Comparison of ENCODE assay signal across 17 mouse cellular contexts in genomic region chr17:43651314-43652046, GRCm38 (mm10). TPM values are rescaled to one million over a fixed set of nuclear protein-coding genes. Genes with fewer than 3 reads are reported as not detected.
DNase-seq lines count a peak whose midpoint lies in the region; ATAC-seq and TF ChIP-seq lines count a peak whose summit lies in the region.
"Had no signal": no experiment of that assay in that cellular context is flagged by ENCODE, and none has a peak within 500 bp of the region (broad histone marks: within the 10 kb centered on the region; RNA-seq: fewer than 3 reads in every experiment).

No protein-coding gene starts in this region.

- no peak for TF ChIP-seq EP300 in stomach, postnatal 0 days (optimal IDR thresholded peaks at IDR 0.05)

- H3K4me1 ChIP-seq in thymus, adult 2 months (replicated peaks; ENCODE audit: control insufficient read depth, insufficient read depth, low read length) = no peaks in the 10 kb centered on the region
- no peaks in the 10 kb centered on the region for H3K4me1 ChIP-seq in stomach, postnatal 0 days (replicated peaks; ENCODE audit: control insufficient read depth, insufficient read depth)
- H3K4me1 ChIP-seq: kidney, embryonic 15.5 days; midbrain, embryonic 12.5 days had no signal

- DNase-seq in adrenal gland, adult 2 months = peak; percentile 3
- no peak for DNase-seq in adrenal gland, postnatal 10 days
- DNase-seq in thymus, postnatal 0 days (ENCODE audit: low spot score) = peak; percentile 15
- no peak for DNase-seq in thymus, adult 2 months
- peak; percentile 33 for DNase-seq in induced T-regulatory cell, adult 2 months (ENCODE audit: low read depth)
- DNase-seq in stomach, postnatal 0 days (ENCODE audit: low spot score) = no peak
- DNase-seq in right cerebral cortex, adult 18-20 months = no peak
- DNase-seq: cerebellum, adult 2 months; embryo, embryonic 11 days; layer of hippocampus, adult 9-11 months; lung, embryonic 14.5 days; retina, postnatal 1 day had no signal

- TF ChIP-seq CTCF in thymus, adult 2 months (IDR thresholded peaks at IDR 0.05; ENCODE audit: borderline replicate concordance, control insufficient read depth, extremely low read depth, insufficient read depth, low read length, poor library complexity) = no peak
- TF ChIP-seq CTCF in stomach, postnatal 0 days (IDR thresholded peaks at IDR 0.05; ENCODE audit: low read depth) = peak; percentile 28; the same call in 1 of the 2 replicates

- H3K9ac ChIP-seq in stomach, postnatal 0 days (ENCODE audit: low read length) = no peak overlapping the region
- H3K9ac ChIP-seq: kidney, embryonic 15.5 days; lung, embryonic 14.5 days; midbrain, embryonic 12.5 days had no signal

- H3K27ac ChIP-seq in thymus, adult 2 months (ENCODE audit: control insufficient read depth, insufficient read depth, low read length) = no peak overlapping the region
- no peak overlapping the region for H3K27ac ChIP-seq in stomach, postnatal 0 days (replicated peaks)
- H3K27ac ChIP-seq: kidney, embryonic 15.5 days; midbrain, embryonic 12.5 days had no signal

- WGBS in thymus, adult 2 months = 91% methylated on average over 14 of the region's 14 CpGs
- WGBS in stomach, postnatal 0 days = 73% methylated on average over 14 of the region's 14 CpGs

- H3K4me2 ChIP-seq in stomach, postnatal 0 days (replicated peaks; ENCODE audit: low read depth) = no peak overlapping the region
- H3K4me2 ChIP-seq: kidney, embryonic 15.5 days; lung, embryonic 14.5 days; midbrain, embryonic 12.5 days had no signal

- peak; percentile 61; the same call in 1 of the 2 replicates for ATAC-seq in stomach, postnatal 0 days (ENCODE audit: low FRiP score, low TSS enrichment)
- no peak for ATAC-seq in inflammation-experienced regulatory T-cells, adult 6 months

- H3K4me3 ChIP-seq in thymus, adult 2 months (ENCODE audit: control insufficient read depth, insufficient read depth, low read length) = no peak overlapping the region
- H3K4me3 ChIP-seq in stomach, postnatal 0 days (ENCODE audit: low read depth, low read length) = no peak overlapping the region
- H3K4me3 ChIP-seq: kidney, embryonic 15.5 days; midbrain, embryonic 12.5 days had no signal

- TF ChIP-seq POLR2A in thymus, adult 2 months (IDR thresholded peaks at IDR 0.05; ENCODE audit: control insufficient read depth, extremely low read depth, insufficient read depth, low read length, poor library complexity) = no peak

- H3K27me3 ChIP-seq in thymus, adult 2 months (ENCODE audit: control insufficient read depth, insufficient read depth, low read length) = no peaks in the 10 kb centered on the region
- no peaks in the 10 kb centered on the region for H3K27me3 ChIP-seq in stomach, postnatal 0 days (ENCODE audit: control insufficient read depth, insufficient read depth, low read length)
- H3K27me3 ChIP-seq: kidney, embryonic 15.5 days; midbrain, embryonic 12.5 days had no signal

- no peaks in the 10 kb centered on the region for H3K36me3 ChIP-seq in thymus, adult 2 months (ENCODE audit: control insufficient read depth, insufficient read depth, low read length)
- no peaks in the 10 kb centered on the region for H3K36me3 ChIP-seq in stomach, postnatal 0 days (ENCODE audit: control insufficient read depth, insufficient read depth, low read length)

- no peaks in the 10 kb centered on the region for H3K9me3 ChIP-seq in stomach, postnatal 0 days (ENCODE audit: control insufficient read depth, low read length)
- H3K9me3 ChIP-seq: kidney, embryonic 15.5 days; midbrain, embryonic 12.5 days had no signal

RNA-seq across cellular contexts. Expression of gene Slc25a27, which starts 15.5 kb away (rescaled TPM):
- total RNA-seq in adrenal gland, adult 2 months (2021) = 1 to 10 TPM; 2.1 to 2.2 TPM
- 2.1 and 3.8 TPM in 2 replicates for polyA plus RNA-seq in adrenal gland, adult 2 months (2012; rRNA removed)
- 1 to 10 TPM; 3.1 to 6.7 TPM for total RNA-seq in adrenal gland, postnatal 10 days (2021)
- 4.8 and 7.6 TPM in 2 replicates for polyA plus RNA-seq in thymus, postnatal 0 days (2015; fragmentation: Nextera tagmentation; extraction: Ambion mirVana)
- 8.7 and 9.7 TPM in 2 replicates for polyA plus RNA-seq in thymus, adult 2 months (2012; rRNA removed)
- polyA plus RNA-seq in stomach, postnatal 0 days (2015; fragmentation: Nextera tagmentation; extraction: Ambion mirVana) = 5.9 and 7.5 TPM in 2 replicates
- polyA plus RNA-seq in inflammation-experienced regulatory T-cells, adult 6 months (2017; shearing (Covaris generic)) = 1 to 10 TPM; 1.6 to 3.6 (median 2.8) TPM

RNA-seq across cellular contexts. Expression of gene Cyp39a1, which starts 15.7 kb away (rescaled TPM):
- total RNA-seq in adrenal gland, adult 2 months (2021) = 1 to 10 TPM; 2.0 to 2.2 TPM
- polyA plus RNA-seq in adrenal gland, adult 2 months (2012; rRNA removed) = 0.26 and 0.27 TPM in 2 replicates
- total RNA-seq in adrenal gland, postnatal 10 days (2021) = 10 to 100 TPM in 1 of 2 experiments, 1 to 10 TPM in 1; 8.0 to 10.9 TPM
- 3.0 and 4.7 TPM in 2 replicates for polyA plus RNA-seq in thymus, postnatal 0 days (2015; fragmentation: Nextera tagmentation; extraction: Ambion mirVana)
- 0.20 and 0.35 TPM in 2 replicates for polyA plus RNA-seq in thymus, adult 2 months (2012; rRNA removed)
- polyA plus RNA-seq in stomach, postnatal 0 days (2015; fragmentation: Nextera tagmentation; extraction: Ambion mirVana) = 14.0 and 14.4 TPM in 2 replicates
- polyA plus RNA-seq in inflammation-experienced regulatory T-cells, adult 6 months (2017; shearing (Covaris generic)) = 1 to 10 TPM in 2 of 3 experiments, under 1 TPM in 1; 0.71 to 1.4 (median 1.2) TPM

RNA-seq across cellular contexts. Expression of gene Tdrd6, which starts 21.4 kb away (rescaled TPM):
- not detected for total RNA-seq in adrenal gland, adult 2 months (2021)
- polyA plus RNA-seq in adrenal gland, adult 2 months (2012; rRNA removed) = not detected in 2 replicates
- not detected for total RNA-seq in adrenal gland, postnatal 10 days (2021)
- not detected in 2 replicates for polyA plus RNA-seq in thymus, postnatal 0 days (2015; fragmentation: Nextera tagmentation; extraction: Ambion mirVana)
- polyA plus RNA-seq in thymus, adult 2 months (2012; rRNA removed) = 0.01 TPM in 1 of 2 replicates, not detected in the other
- 0.08 TPM in 1 of 2 replicates, not detected in the other for polyA plus RNA-seq in stomach, postnatal 0 days (2015; fragmentation: Nextera tagmentation; extraction: Ambion mirVana)
- not detected for polyA plus RNA-seq in inflammation-experienced regulatory T-cells, adult 6 months (2017; shearing (Covaris generic))
- total RNA-seq: heart, postnatal 25 days had no signal
- polyA plus RNA-seq: lung, embryonic 14.5 days; midbrain, embryonic 12.5 days; spleen, adult 2 months had no signal

Comparison
In these comparisons a context has a peak if more than half of its experiments do, and no peak if none do; other contexts are left out.
1. DNase-seq: peak in adrenal gland, adult 2 months (single experiment), thymus, postnatal 0 days (single experiment) and induced T-regulatory cell, adult 2 months (single experiment); none in adrenal gland, postnatal 10 days (single experiment), thymus, adult 2 months (single experiment), stomach, postnatal 0 days (single experiment) and right cerebral cortex, adult 18-20 months (single experiment).